Mouse (Mus musculus) liver, embryonic 14.5 days (tissue): Measurements from ENCODE around the gene Cep85l.

Experiments
- CTCF ChIP-seq: IDR thresholded peaks from 2 replicates; pipeline ENCODE4 v1.5.1; 2016; ENCODE audit warnings: antibody characterized with exemption, low read depth, control low read depth
- EP300 ChIP-seq: IDR thresholded peaks from 2 replicates; pipeline ENCODE4 v1.6.1; 2016; ENCODE audit warnings: antibody characterized with exemption, low read depth

DNA sequence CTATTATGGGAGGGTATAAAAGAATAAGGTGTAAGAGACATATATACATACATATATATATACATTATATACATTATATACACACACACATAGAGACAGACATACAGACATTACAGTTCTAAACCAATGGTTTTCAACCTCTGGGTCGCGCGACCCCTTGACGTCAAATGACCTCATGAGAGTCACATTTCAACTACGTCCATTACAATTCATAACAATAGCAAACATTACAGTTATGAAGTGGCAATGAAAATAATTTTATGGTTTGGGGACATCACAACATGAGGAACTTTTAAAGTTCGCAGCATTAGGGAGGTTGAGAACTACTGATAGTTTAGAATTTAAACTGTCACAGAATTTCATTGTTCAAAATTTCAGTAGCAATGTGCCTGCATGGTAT, 1.5 kb downstream of the Cep85l start:
- TF ChIP-seq CTCF: no peak
- TF ChIP-seq EP300: no peak
